Mouse (Mus musculus) MEL (cell line): ENCODE results near the gene Rfx7.

ENCODE experiments used
- BHLHE40 ChIP-seq: IDR thresholded peaks from 2 replicates; pipeline ENCODE4 v1.6.1; 2012; ENCODE audit warnings: low read depth, mild to moderate bottlenecking, inconsistent platforms, low read length, improper control_type of control experiment, borderline replicate concordance
- CTCF ChIP-seq, 3 experiments: IDR thresholded peaks in 2 of 3; conservative IDR thresholded peaks in 1 of 3; 2 replicates each; pipeline ENCODE4 v1.5.1; 2011 to 2012; ENCODE audit warnings: low read length in 3 of 3, low read depth in 2 of 3, mild to moderate bottlenecking in 2 of 3, improper control_type of control experiment in 1 of 3, inconsistent platforms in 1 of 3, mixed read lengths in 1 of 3, moderate library complexity in 1 of 3; ENCODE audit not compliant: control insufficient read depth in 1 of 3, insufficient read depth in 1 of 3, poor library complexity in 1 of 3, severe bottlenecking in 1 of 3
- NRF1 ChIP-seq: IDR thresholded peaks from 2 replicates; pipeline ENCODE4 v1.6.1; 2014; ENCODE audit warnings: low read depth, mild to moderate bottlenecking, inconsistent platforms, low read length, improper control_type of control experiment, moderate library complexity; ENCODE audit not compliant: poor library complexity, insufficient read depth, severe bottlenecking

DNA sequence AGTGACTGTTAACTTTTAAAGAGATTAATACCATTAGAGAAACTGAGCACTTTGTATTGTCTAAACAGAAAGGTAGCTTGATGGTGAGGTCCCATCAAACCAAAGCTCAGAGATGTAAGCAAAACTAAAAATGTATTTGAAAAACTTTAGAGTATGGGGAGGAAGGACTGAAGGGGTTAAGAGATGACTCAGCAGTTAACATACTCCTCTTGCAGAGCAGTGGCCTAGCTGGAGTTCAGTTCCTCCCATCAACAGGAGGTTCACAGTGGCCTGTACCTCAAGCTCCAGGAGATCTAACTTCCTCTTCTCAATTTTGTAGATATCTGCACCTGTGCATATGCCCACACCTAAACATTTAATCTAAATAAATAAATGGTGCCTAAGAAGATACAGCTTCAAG is 11.6 kb downstream of the Rfx7 start:
- no peak for TF ChIP-seq BHLHE40
- no peak for TF ChIP-seq NRF1
- no peak for TF ChIP-seq CTCF (IDR thresholded peaks at IDR 0.05 in 2 of 3, conservative IDR thresholded peaks at IDR 0.05 in 1 of 3; ENCODE audit: control insufficient read depth in 1 of 3, insufficient read depth in 1 of 3, low read depth in 2 of 3, low read length in 3 of 3, poor library complexity in 1 of 3, severe bottlenecking in 1 of 3)
